Mouse (Mus musculus) hindbrain, embryonic 14.5 days (tissue): ENCODE measurements around the gene Aif1l. TPM values are rescaled to one million over a fixed set of nuclear protein-coding genes. Genes with fewer than 3 reads are reported as not detected.
A peak's percentile ranks its signal among the peaks of the same experiment; 100 is the strongest.

Experiments used
- ATAC-seq: fragments of 200-750 bp; cut with Nextera tagmentation; 2 replicates; pipeline ENCODE4 v1.8.0; 2017; ENCODE audit warnings: moderate number of reproducible peaks, mild to moderate bottlenecking, moderate TSS enrichment, moderate library complexity; ENCODE audit not compliant: low FRiP score
- DNase-seq: peaks from one replicate; pipeline ENCODE4 v3.0.0-alpha.2; 2015; ENCODE audit warnings: low spot score
- H3K27ac ChIP-seq: fragments of 300-500 bp; sonication (generic); 2 replicates; pipeline ENCODE4 v1.5.1; 2014; ENCODE audit warnings: mild to moderate bottlenecking, moderate library complexity
- H3K27me3 ChIP-seq: fragments of 300-500 bp; sonication (generic); 2 replicates; pipeline ENCODE4 v1.6.1; 2014; ENCODE audit warnings: mild to moderate bottlenecking, low read length, mixed read lengths; ENCODE audit not compliant: control insufficient read depth, insufficient read depth
- H3K36me3 ChIP-seq: fragments of 300-500 bp; sonication (generic); replicated peaks from 2 replicates; pipeline ENCODE4 v1.6.1; 2014; ENCODE audit not compliant: control insufficient read depth, insufficient read depth
- H3K4me1 ChIP-seq: fragments of 300-500 bp; sonication (generic); replicated peaks from 2 replicates; pipeline ENCODE4 v1.6.1; 2014; ENCODE audit warnings: antibody characterized with exemption, low read length, mixed read lengths; ENCODE audit not compliant: control insufficient read depth, insufficient read depth
- H3K4me2 ChIP-seq: fragments of 300-500 bp; sonication (generic); replicated peaks from 2 replicates; pipeline ENCODE4 v1.6.1; 2014; ENCODE audit warnings: mild to moderate bottlenecking, moderate library complexity
- H3K4me3 ChIP-seq: fragments of 300-500 bp; sonication (generic); replicated peaks from 2 replicates; pipeline ENCODE4 v1.5.1; 2014; ENCODE audit warnings: mild to moderate bottlenecking, low read length
- H3K9ac ChIP-seq: fragments of 300-500 bp; sonication (generic); 2 replicates; pipeline ENCODE4 v1.6.1; 2014
- H3K9me3 ChIP-seq: fragments of 300-500 bp; sonication (generic); 2 replicates; pipeline ENCODE4 v1.6.1; 2016; ENCODE audit warnings: low read length; ENCODE audit not compliant: control insufficient read depth
- WGBS: fragments of 180-500 bp; shearing (Covaris S2); extraction: QIAGEN DNeasy Blood & Tissue Kit; methylation state at CpG from one replicate; pipeline ENCODE4 v1.1.7; 2014; 5-methylcytosine and 5-hydroxymethylcytosine counted together
- polyA plus RNA-seq: library from polyadenylated mRNA; unstranded; fragments of >200 nt; fragmentation: Nextera tagmentation; extraction: Ambion mirVana; gene quantifications from 2 replicates; pipeline ENCODE4 v1.2.1, GENCODE M21; 2014

Aif1l gene
- polyA plus RNA-seq, 1 experiment from 2014 or later, result 22.8 TPM

- H3K36me3 ChIP-seq, result no peaks in the 10 kb centered on the region; the same call in 1 of the 2 replicates
- H3K4me3 ChIP-seq, result no peak overlapping the region
- peaks cover 14% of the 10 kb centered on the region; the same call in 1 of the 2 replicates for H3K4me1 ChIP-seq
- 91% methylated on average over 8 of the region's 8 CpGs for WGBS
- H3K4me2 ChIP-seq, result no peak overlapping the region
- DNase-seq, result no peak
- no peak for ATAC-seq
- peak overlapping the region; percentile 80; the same call in 1 of the 2 replicates for H3K27ac ChIP-seq
- H3K9ac ChIP-seq, result no peak overlapping the region
- no peaks in the 10 kb centered on the region for H3K27me3 ChIP-seq
- no peaks in the 10 kb centered on the region for H3K9me3 ChIP-seq
Observed at GRCm38 (mm10) chr2:31960986-31961385, 11.0 kb downstream of the Aif1l start.

DNA sequence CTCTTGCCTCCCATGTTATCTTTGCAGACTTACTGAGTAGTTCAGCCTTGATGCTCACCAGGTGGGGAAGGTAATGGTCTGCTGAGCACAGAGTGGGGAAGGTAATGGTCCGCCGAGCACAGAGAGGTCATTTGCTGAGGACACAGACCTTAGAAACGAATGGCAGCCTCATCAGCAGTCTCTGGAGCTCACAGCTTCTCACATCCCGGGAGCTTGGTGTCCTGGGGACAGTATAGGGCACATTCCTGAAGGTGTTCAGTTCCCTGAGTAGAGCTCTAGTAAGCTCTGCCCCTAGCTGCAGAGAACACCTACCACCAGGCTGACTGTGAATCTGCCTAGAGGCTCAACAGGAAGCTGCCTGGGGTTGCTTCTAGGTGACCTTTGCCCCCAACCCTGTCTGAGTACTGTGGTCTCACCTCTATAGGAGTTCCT, 11.9 kb downstream of the Aif1l start:
- no peak overlapping the region for H3K4me2 ChIP-seq
- 59% methylated on average over 4 of the region's 4 CpGs for whole genome bisulfite sequencing

DNA sequence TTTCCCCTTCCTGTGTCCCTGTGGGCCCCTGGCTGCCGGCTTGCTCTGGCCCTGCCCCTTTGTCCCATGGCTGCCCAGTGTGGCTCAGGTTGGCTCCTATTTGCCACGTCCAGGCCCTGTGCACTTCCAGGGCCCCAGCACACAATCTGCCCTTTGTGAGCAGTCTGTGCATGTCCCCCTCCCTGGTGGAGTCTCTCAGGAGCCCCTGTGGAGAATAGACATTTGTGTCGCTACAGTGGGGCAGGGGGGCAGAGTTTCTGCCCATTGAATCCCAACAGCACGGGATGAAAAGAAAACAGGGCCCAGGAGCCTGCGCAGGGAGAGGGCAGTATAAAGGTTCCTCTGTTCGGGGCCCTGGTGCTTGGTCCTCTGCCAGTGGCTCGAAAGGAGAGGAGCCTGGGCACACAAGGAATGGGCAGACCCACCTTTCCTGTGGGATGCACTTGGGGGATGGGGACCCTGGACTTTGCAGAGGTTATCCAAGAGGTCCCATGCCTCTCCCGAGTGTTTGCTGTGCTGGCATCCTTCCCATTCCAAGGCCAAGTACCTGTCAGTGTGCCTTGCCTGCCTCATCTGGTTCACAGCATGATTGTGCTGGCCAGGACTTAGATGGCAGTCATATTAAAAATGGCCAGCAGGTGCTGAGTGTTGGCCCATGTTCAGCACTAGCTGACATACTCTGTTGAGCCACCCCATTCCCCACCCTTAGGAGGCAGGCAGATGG, 12.7 kb downstream of the Aif1l start:
- peak; percentile 92 for ATAC-seq
- peak overlapping the region; percentile 10; the same call in 1 of the 2 replicates for H3K4me2 ChIP-seq
- H3K9ac ChIP-seq, result 0 out of 2 replicates have a peak overlapping the region, but pooled peaks have one; percentile 24
- 37% methylated on average over 8 of the region's 8 CpGs for WGBS
- H3K4me3 ChIP-seq, result no peak overlapping the region
- peaks cover 14% of the 10 kb centered on the region; the same call in 1 of the 2 replicates for H3K4me1 ChIP-seq
- peaks cover 5% of the 10 kb centered on the region; the same call in 1 of the 2 replicates for H3K36me3 ChIP-seq
- H3K27ac ChIP-seq, result peak overlapping the region; percentile 80
- H3K9me3 ChIP-seq, result no peaks in the 10 kb centered on the region
- DNase-seq, result peak; percentile 59
- H3K27me3 ChIP-seq, result no peaks in the 10 kb centered on the region

More for the DNA sequence above, 11.9 kb downstream of the Aif1l start:
- no peaks in the 10 kb centered on the region for H3K9me3 ChIP-seq
- no peaks in the 10 kb centered on the region; the same call in 1 of the 2 replicates for H3K36me3 ChIP-seq
- DNase-seq, result no peak
- H3K9ac ChIP-seq, result 0 out of 2 replicates have a peak overlapping the region, but pooled peaks have one; percentile 24
- ATAC-seq, result no peak
- H3K4me1 ChIP-seq, result peaks cover 14% of the 10 kb centered on the region; the same call in 1 of the 2 replicates
- H3K4me3 ChIP-seq, result no peak overlapping the region
- no peaks in the 10 kb centered on the region for H3K27me3 ChIP-seq
- H3K27ac ChIP-seq, result peak overlapping the region; percentile 80

DNA sequence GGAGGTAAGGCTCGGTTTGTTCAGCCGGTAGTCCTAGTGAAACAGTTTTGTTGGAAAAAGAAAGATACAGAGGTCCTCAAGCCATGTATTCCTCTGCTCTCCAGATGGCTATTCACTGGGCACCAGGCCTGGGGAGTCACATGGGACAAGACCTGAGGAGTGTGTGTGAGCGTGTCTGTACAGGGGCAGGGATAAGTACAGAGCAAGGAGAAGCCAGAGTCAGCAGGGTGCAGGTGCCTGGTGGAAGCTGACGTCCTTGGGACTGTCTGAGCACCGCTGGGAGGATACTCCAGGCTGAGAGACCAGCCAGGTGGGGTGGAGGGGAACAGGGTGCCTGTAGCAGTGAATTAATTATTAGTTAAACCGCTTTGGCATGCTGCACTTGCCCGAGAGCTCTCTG, 13.6 kb downstream of the Aif1l start:
- Histone ChIP-seq H3K4me2 (no peak overlapping the region), H3K27me3 (no peaks in the 10 kb centered on the region), H3K27ac (peak overlapping the region; percentile 79), H3K4me3 (no peak overlapping the region), H3K9me3 (no peaks in the 10 kb centered on the region), H3K4me1 (peaks cover 14% of the 10 kb centered on the region; the same call in 1 of the 2 replicates), H3K9ac (no peak overlapping the region), H3K36me3 (peaks cover 5% of the 10 kb centered on the region; the same call in 1 of the 2 replicates)
- WGBS, result 66% methylated on average over 7 of the region's 7 CpGs
- DNase-seq, result no peak
- ATAC-seq, result no peak

GRCm38 (mm10) chr2:31964191-31964590, 14.3 kb downstream of the Aif1l start:
- Histone ChIP-seq H3K27me3 (no peaks in the 10 kb centered on the region), H3K4me1 (peaks cover 14% of the 10 kb centered on the region; the same call in 1 of the 2 replicates), H3K9me3 (no peaks in the 10 kb centered on the region), H3K36me3 (0 out of 2 replicates have a peak, but pooled peaks cover 5% of the 10 kb centered on the region), H3K4me2 (no peak overlapping the region), H3K4me3 (no peak overlapping the region), H3K27ac (no peak overlapping the region), H3K9ac (no peak overlapping the region)
- no peak for DNase-seq
- WGBS, result 87% methylated on average over 3 of the region's 3 CpGs
- ATAC-seq, result no peak

GRCm38 (mm10) chr2:31965110-31965509, 15.2 kb downstream of the Aif1l start:
- Histone ChIP-seq H3K4me2 (no peak overlapping the region), H3K9me3 (no peaks in the 10 kb centered on the region), H3K27ac (no peak overlapping the region), H3K9ac (no peak overlapping the region), H3K4me1 (peaks cover 14% of the 10 kb centered on the region; the same call in 1 of the 2 replicates), H3K4me3 (no peak overlapping the region), H3K36me3 (0 out of 2 replicates have a peak, but pooled peaks cover 5% of the 10 kb centered on the region), H3K27me3 (no peaks in the 10 kb centered on the region)
- ATAC-seq (no peak), DNase-seq (no peak)

DNA sequence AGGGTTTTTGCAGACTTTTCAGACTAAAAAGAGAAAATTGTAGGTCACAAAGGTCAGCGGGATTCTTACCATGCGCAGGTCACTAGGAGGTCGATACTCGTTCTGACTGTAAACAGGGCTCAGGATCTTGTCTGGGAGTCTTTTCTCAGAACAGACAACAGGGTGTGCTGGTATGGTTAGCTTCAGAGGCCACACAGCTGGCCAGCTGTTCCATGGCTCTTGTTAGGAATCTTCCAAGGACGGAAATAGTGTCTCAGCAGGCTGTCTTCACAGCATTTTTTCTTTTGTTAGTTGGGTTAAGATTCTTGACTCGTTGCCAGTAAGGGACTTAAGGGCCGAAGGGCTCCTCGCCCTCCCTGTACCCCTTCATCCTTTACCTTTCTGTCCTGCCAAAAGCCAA, 16.9 kb downstream of the Aif1l start:
- H3K27me3 ChIP-seq, result no peaks in the 10 kb centered on the region
- 79% methylated on average over 8 of the region's 8 CpGs for WGBS
- peaks cover 11% of the 10 kb centered on the region; the same call in 1 of the 2 replicates for H3K36me3 ChIP-seq
- ATAC-seq, result no peak
- no peaks in the 10 kb centered on the region for H3K9me3 ChIP-seq
- no peak overlapping the region for H3K4me3 ChIP-seq
- H3K4me1 ChIP-seq, result peaks cover 8% of the 10 kb centered on the region; the same call in 1 of the 2 replicates
- no peak overlapping the region for H3K9ac ChIP-seq
- H3K4me2 ChIP-seq, result no peak overlapping the region
- DNase-seq, result no peak
- H3K27ac ChIP-seq, result no peak overlapping the region

- Histone ChIP-seq H3K4me1 (peaks cover 12% of the 10 kb centered on the region), H3K27ac (no peak overlapping the region), H3K9me3 (no peaks in the 10 kb centered on the region), H3K36me3 (peaks cover 26% of the 10 kb centered on the region), H3K9ac (no peak overlapping the region), H3K27me3 (no peaks in the 10 kb centered on the region), H3K4me3 (no peak overlapping the region), H3K4me2 (no peak overlapping the region)
- 85% methylated on average over 4 of the region's 4 CpGs for WGBS
- ATAC-seq (no peak), DNase-seq (no peak)
Observed at GRCm38 (mm10) chr2:31972589-31972988, 22.6 kb downstream of the Aif1l start.

DNA sequence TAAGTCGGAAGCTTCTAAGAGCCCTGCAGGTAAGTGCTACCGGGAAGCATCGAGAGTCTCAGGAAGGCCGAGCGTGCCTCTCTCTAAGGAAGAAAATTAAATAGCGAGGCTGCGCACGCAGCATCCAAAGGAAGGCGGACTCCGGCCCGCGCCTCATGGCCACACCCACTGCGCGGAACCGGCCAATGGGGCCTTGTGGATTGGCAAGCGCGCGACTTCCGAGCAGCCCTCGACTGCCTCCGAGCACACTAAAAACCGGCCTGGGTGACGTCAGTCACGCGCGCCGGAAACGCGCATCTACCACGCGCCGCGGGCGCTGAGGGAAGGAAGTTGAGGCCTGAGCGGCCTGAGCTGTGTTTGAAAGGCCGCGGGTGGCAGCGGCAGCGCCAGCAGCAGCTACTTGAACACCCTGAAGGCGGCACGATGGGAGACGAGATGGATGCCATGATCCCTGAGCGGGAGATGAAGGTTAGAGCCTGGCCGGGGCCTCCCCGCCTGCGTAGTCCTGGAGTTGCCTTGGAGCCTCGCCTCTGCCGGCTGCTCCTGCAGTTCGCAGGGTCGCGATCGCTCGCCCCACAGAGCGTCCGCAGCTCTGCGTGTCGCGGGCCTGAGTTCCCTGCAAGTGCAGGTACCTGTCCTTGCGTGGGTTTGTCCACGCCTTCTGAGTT, 24.3 kb downstream of the Aif1l start, which contains the start of gene Nup214:
Gene Nup214 (plus strand): TSS at position 296 of the 668 bp plus-strand sequence.
- under 1% methylated on average over 60 of the region's 60 CpGs for WGBS
- peak; percentile 100 for DNase-seq
- Histone ChIP-seq H3K27me3 (no peaks in the 10 kb centered on the region), H3K4me3 (peak within 1 kb of the TSS; percentile 85), H3K4me2 (peak within 1 kb of the TSS; percentile 91), H3K27ac (peak within 1 kb of the TSS; percentile 75), H3K36me3 (peaks cover 42% of the 10 kb centered on the region), H3K9ac (peak within 1 kb of the TSS; percentile 92), H3K4me1 (peaks cover 12% of the 10 kb centered on the region), H3K9me3 (no peaks in the 10 kb centered on the region)
- ATAC-seq, result peak; percentile 100
